Mouse (Mus musculus) liver, adult 2 months (tissue): ENCODE measurements at regions not wholly inside any gene's neighbourhood (a gene's known extent, or its start where the extent isn't known, plus 50 kb on each side); places are given as distances from the start of the nearest gene placed in this dataset.
A peak's percentile ranks its signal among the peaks of the same experiment; 100 is the strongest.

Source experiments
- DNase-seq: peaks from one replicate; pipeline ENCODE4 v3.0.0-alpha.2; 2011; ENCODE audit warnings: low read depth, low spot score; ENCODE audit errors: extremely low read depth
- H3K27ac ChIP-seq: fragments of 200-500 bp; replicated peaks from 2 replicates; pipeline ENCODE4 v1.5.1; 2012; ENCODE audit warnings: low read depth, mild to moderate bottlenecking, control low read depth, inconsistent platforms, low read length; ENCODE audit not compliant: insufficient read depth
- H3K27me3 ChIP-seq: fragments of 200-500 bp; 2 replicates; pipeline ENCODE4 v1.6.1; 2012; ENCODE audit warnings: mild to moderate bottlenecking, moderate library complexity, low read length, inconsistent platforms; ENCODE audit not compliant: control insufficient read depth, insufficient read depth
- H3K36me3 ChIP-seq: fragments of 200-500 bp; 2 replicates; pipeline ENCODE4 v1.6.1; 2012; ENCODE audit warnings: low read length, inconsistent platforms; ENCODE audit not compliant: control insufficient read depth, insufficient read depth
- H3K4me1 ChIP-seq: fragments of 200-500 bp; 2 replicates; pipeline ENCODE4 v1.6.1; 2011; ENCODE audit warnings: low read length; ENCODE audit not compliant: control insufficient read depth, insufficient read depth
- H3K4me3 ChIP-seq: fragments of 200-500 bp; 2 replicates; pipeline ENCODE4 v1.5.1; 2011; ENCODE audit warnings: low read depth, mild to moderate bottlenecking, control low read depth, low read length, moderate library complexity; ENCODE audit not compliant: insufficient read depth
- H3K79me2 ChIP-seq: fragments of 200-500 bp; 2 replicates; pipeline ENCODE4 v1.6.1; 2012; ENCODE audit warnings: inconsistent platforms, mild to moderate bottlenecking, low read length, moderate library complexity; ENCODE audit not compliant: control insufficient read depth, insufficient read depth
- H3K9ac ChIP-seq: fragments of 200-500 bp; 2 replicates; pipeline ENCODE4 v1.6.1; 2012; ENCODE audit warnings: low read depth, mild to moderate bottlenecking, control low read depth, inconsistent platforms, low read length
- CTCF ChIP-seq: fragments of 200-500 bp; IDR thresholded peaks from 2 replicates; pipeline ENCODE4 v1.5.1; 2011; ENCODE audit warnings: low read depth, low read length, control low read depth
- POLR2A ChIP-seq: fragments of 200-500 bp; IDR thresholded peaks from 2 replicates; pipeline ENCODE4 v1.6.1; 2011; ENCODE audit warnings: low read length, control low read depth; ENCODE audit not compliant: insufficient read depth; ENCODE audit errors: extremely low read depth
- WGBS: fragments of 180-500 bp; shearing (Covaris S2); methylation state at CpG from one replicate; pipeline ENCODE4 v1.1.7; 2018; 5-methylcytosine and 5-hydroxymethylcytosine counted together

DNA sequence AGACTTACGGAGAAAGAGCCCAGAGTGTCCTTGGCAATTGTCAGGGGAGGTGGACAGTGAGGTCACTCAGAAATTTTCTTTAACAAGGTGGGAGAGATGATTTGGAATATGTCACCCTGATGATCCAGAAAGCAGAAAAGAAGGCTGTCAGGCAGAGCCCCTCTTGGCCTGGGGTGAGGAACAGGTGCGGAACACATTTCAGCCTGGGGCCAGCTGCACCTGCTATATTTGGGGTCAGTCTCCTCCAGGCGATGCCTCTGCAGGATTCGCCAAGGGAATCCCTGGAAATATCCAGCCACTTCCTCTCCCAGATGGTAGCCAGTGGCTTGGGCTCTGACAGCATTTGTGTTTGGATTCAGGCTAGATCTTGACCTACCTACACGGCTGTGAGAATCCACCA is 134.8 kb upstream of the Ctnnb1 start:
- no peak overlapping the region for H3K4me3 ChIP-seq
- no peaks in the 10 kb centered on the region for H3K36me3 ChIP-seq
- TF ChIP-seq POLR2A (no peak), CTCF (no peak)
- H3K27ac ChIP-seq: no peak overlapping the region
- H3K27me3 ChIP-seq: no peaks in the 10 kb centered on the region
- 95% methylated on average over 5 of the region's 5 CpGs for WGBS
- H3K79me2 ChIP-seq: no peaks in the 10 kb centered on the region
- DNase-seq: no peak
- no peak overlapping the region for H3K9ac ChIP-seq
- H3K4me1 ChIP-seq: no peaks in the 10 kb centered on the region

GRCm38 (mm10) chr9:120796111-120796880 is 132.7 kb upstream of the Ctnnb1 start:
- 86% methylated on average over 10 of the region's 10 CpGs for WGBS
- H3K4me1 ChIP-seq: no peaks in the 10 kb centered on the region
- no peak overlapping the region for H3K27ac ChIP-seq
- H3K27me3 ChIP-seq: no peaks in the 10 kb centered on the region
- no peaks in the 10 kb centered on the region for H3K79me2 ChIP-seq
- no peaks in the 10 kb centered on the region for H3K36me3 ChIP-seq
- TF ChIP-seq POLR2A (no peak), CTCF (no peak)
- no peak for DNase-seq
- no peak overlapping the region for H3K9ac ChIP-seq
- no peak overlapping the region for H3K4me3 ChIP-seq

GRCm38 (mm10) chr9:120797996-120798663 is 130.9 kb upstream of the Ctnnb1 start:
- Histone ChIP-seq H3K4me3 (no peak overlapping the region), H3K4me1 (no peaks in the 10 kb centered on the region), H3K79me2 (no peaks in the 10 kb centered on the region), H3K27me3 (no peaks in the 10 kb centered on the region), H3K27ac (no peak overlapping the region), H3K36me3 (no peaks in the 10 kb centered on the region), H3K9ac (no peak overlapping the region)
- TF ChIP-seq CTCF (no peak), POLR2A (no peak)
- 87% methylated on average over 10 of the region's 10 CpGs for WGBS
- DNase-seq: no peak

DNA sequence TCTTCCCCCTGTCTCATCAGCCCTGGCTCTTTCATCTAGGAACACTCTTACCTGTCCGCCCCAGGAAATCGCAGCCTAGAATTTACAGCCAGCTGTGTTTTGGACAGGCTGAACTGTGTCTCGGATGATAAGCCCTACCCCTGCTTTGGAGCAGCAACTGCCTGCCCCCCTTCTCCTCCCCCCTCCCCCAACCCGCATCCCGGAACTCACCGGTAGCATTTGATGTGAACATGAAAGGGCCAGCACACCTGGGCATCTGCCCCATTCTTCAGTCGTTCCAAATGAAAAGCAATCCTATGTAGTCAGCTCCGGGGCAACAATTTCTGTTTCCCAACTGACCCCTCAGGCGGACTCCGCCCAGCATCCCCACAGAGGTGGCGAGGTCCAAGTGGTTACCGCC is 130.1 kb upstream of the Ctnnb1 start:
- Histone ChIP-seq H3K27me3 (no peaks in the 10 kb centered on the region), H3K27ac (no peak overlapping the region), H3K79me2 (no peaks in the 10 kb centered on the region), H3K4me3 (no peak overlapping the region), H3K9ac (no peak overlapping the region), H3K36me3 (no peaks in the 10 kb centered on the region), H3K4me1 (no peaks in the 10 kb centered on the region)
- DNase-seq: no peak
- 42% methylated on average over 12 of the region's 12 CpGs for WGBS
- TF ChIP-seq POLR2A (no peak), CTCF (no peak)

DNA sequence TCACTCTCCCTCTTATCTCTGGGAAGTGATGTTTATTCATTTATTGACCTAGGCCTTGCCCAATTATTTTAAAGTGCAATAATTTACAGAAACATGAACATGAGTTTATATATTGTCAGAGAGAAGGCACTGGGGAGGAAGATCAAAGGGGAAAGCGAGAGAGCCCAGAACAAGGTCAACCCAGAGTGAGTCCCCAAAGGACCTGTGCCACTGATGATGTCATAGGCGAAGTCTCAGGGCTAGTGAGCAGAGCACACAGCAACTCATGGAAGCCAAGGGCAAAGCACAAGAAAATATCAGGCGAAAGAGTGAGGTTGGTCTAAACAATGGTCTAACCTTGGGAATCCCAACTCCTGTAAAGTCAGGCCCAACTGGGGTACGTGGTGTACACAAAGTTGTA is 126.4 kb upstream of the Ctnnb1 start:
- no peak for TF ChIP-seq POLR2A

GRCm38 (mm10) chr9:120804760-120805294 is 124.2 kb upstream of the Ctnnb1 start:
- H3K4me1 ChIP-seq: no peaks in the 10 kb centered on the region
- H3K36me3 ChIP-seq: no peaks in the 10 kb centered on the region
- H3K27me3 ChIP-seq: no peaks in the 10 kb centered on the region
- no peak overlapping the region for H3K9ac ChIP-seq
- no peaks in the 10 kb centered on the region for H3K79me2 ChIP-seq
- 48% methylated on average over 10 of the region's 10 CpGs for WGBS
- no peak for DNase-seq
- TF ChIP-seq POLR2A: no peak
- TF ChIP-seq CTCF: no peak
- no peak overlapping the region for H3K4me3 ChIP-seq
- peak overlapping the region; percentile 34 for H3K27ac ChIP-seq

More for the DNA sequence above, 126.4 kb upstream of the Ctnnb1 start:
- H3K27ac ChIP-seq: no peak overlapping the region
- H3K4me1 ChIP-seq: no peaks in the 10 kb centered on the region
- no peak overlapping the region for H3K4me3 ChIP-seq
- WGBS: 90% methylated on average over 4 of the region's 4 CpGs
- H3K27me3 ChIP-seq: no peaks in the 10 kb centered on the region
- no peak overlapping the region for H3K9ac ChIP-seq
- no peaks in the 10 kb centered on the region for H3K36me3 ChIP-seq
- no peak for DNase-seq
- H3K79me2 ChIP-seq: no peaks in the 10 kb centered on the region
